Mouse (Mus musculus): ENCODE data around the gene Grb10. TPM values are rescaled to one million over a fixed set of nuclear protein-coding genes. Genes with fewer than 3 reads are reported as not detected.

Gene Grb10
- polyA plus RNA-seq, 1 experiment: 0.01 TPM

DNA sequence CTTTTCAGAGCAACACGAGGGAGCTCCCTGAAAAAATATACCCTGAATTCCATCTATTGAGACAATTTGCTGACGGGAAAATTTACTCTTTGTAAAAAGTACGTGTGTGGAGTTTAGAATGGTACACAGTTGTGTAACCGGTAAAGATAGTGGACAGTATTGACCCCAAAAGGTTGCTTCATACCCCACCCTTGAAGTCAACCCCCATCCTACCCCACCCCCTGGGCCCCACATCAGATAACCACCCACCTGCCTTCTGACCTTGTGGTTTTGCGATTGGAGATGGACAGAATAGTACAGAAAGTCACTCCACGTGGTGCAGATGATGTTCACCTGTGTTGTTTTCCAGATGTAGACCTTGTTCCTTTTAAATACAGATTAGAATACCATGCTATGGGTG lies 2.9 kb upstream of the Grb10 start:
- TF ChIP-seq MYOG (IDR thresholded peaks at IDR 0.05; ENCODE audit: control insufficient read depth, extremely low read depth, insufficient read length) (no peak), CTCF (IDR thresholded peaks at IDR 0.05; ENCODE audit: control insufficient read depth, insufficient read depth, insufficient read length) (no peak), MAX (IDR thresholded peaks at IDR 0.05) (no peak)
- Histone ChIP-seq H3K27me3 (ENCODE audit: control insufficient read depth, insufficient read depth, insufficient read length) (no peaks in the 10 kb centered on the region), H3ac (ENCODE audit: control insufficient read depth, insufficient read length, low read depth) (no peak overlapping the region)

GRCm38 (mm10) chr11:12040391-12040790 lies 1.9 kb upstream of the Grb10 start:
- H3K4me3 ChIP-seq (ENCODE audit: insufficient read depth, poor library complexity, severe bottlenecking): no peak overlapping the region
- H3ac ChIP-seq (ENCODE audit: control insufficient read depth, insufficient read length, low read depth): no peak overlapping the region
- no peaks in the 10 kb centered on the region for H3K79me2 ChIP-seq (ENCODE audit: control insufficient read depth, insufficient read depth)
- H3K27me3 ChIP-seq (ENCODE audit: control insufficient read depth, insufficient read depth, insufficient read length): no peaks in the 10 kb centered on the region
- H3K36me3 ChIP-seq (ENCODE audit: control insufficient read depth, insufficient read depth): no peaks in the 10 kb centered on the region
- H3K79me3 ChIP-seq (ENCODE audit: low read depth): no peaks in the 10 kb centered on the region
- TF ChIP-seq MYOD1 (IDR thresholded peaks at IDR 0.05; ENCODE audit: control insufficient read depth, insufficient read length, low read depth): no peak
- TF ChIP-seq CEBPB (IDR thresholded peaks at IDR 0.05; ENCODE audit: low read depth): no peak
- no peak for TF ChIP-seq MAX (IDR thresholded peaks at IDR 0.05)
- TF ChIP-seq CTCF (IDR thresholded peaks at IDR 0.05; ENCODE audit: control insufficient read depth, insufficient read depth, insufficient read length): no peak
- TF ChIP-seq USF1 (IDR thresholded peaks at IDR 0.05; ENCODE audit: low read depth): no peak
- TF ChIP-seq FOSL1 (IDR thresholded peaks at IDR 0.05; ENCODE audit: insufficient read depth, low read length, poor library complexity, severe bottlenecking): no peak
- TF ChIP-seq MYOG (IDR thresholded peaks at IDR 0.05; ENCODE audit: control insufficient read depth, extremely low read depth, insufficient read length): no peak

More for the DNA sequence above, 2.9 kb upstream of the Grb10 start:
- no peaks in the 10 kb centered on the region for H3K79me3 ChIP-seq (ENCODE audit: low read depth)
- no peaks in the 10 kb centered on the region for H3K79me2 ChIP-seq (ENCODE audit: control insufficient read depth, insufficient read depth)
- H3K4me3 ChIP-seq (ENCODE audit: insufficient read depth, poor library complexity, severe bottlenecking): no peak overlapping the region
- H3K36me3 ChIP-seq (ENCODE audit: control insufficient read depth, insufficient read depth): no peaks in the 10 kb centered on the region

GRCm38 (mm10) chr11:12039748-12040147 lies 1.3 kb upstream of the Grb10 start:
- Histone ChIP-seq H3K4me3 (ENCODE audit: insufficient read depth, poor library complexity, severe bottlenecking) (no peak overlapping the region), H3K36me3 (ENCODE audit: control insufficient read depth, insufficient read depth) (no peaks in the 10 kb centered on the region), H3K79me3 (ENCODE audit: low read depth) (no peaks in the 10 kb centered on the region), H3K27me3 (ENCODE audit: control insufficient read depth, insufficient read depth, insufficient read length) (no peaks in the 10 kb centered on the region), H3ac (ENCODE audit: control insufficient read depth, insufficient read length, low read depth) (no peak overlapping the region), H3K79me2 (ENCODE audit: control insufficient read depth, insufficient read depth) (no peaks in the 10 kb centered on the region)
- TF ChIP-seq MYOG (IDR thresholded peaks at IDR 0.05; ENCODE audit: control insufficient read depth, extremely low read depth, insufficient read length) (no peak), MYOD1 (IDR thresholded peaks at IDR 0.05; ENCODE audit: control insufficient read depth, insufficient read length, low read depth) (no peak), MAX (IDR thresholded peaks at IDR 0.05) (no peak), USF1 (IDR thresholded peaks at IDR 0.05; ENCODE audit: low read depth) (no peak), CEBPB (IDR thresholded peaks at IDR 0.05; ENCODE audit: low read depth) (no peak), CTCF (IDR thresholded peaks at IDR 0.05; ENCODE audit: control insufficient read depth, insufficient read depth, insufficient read length) (no peak), FOSL1 (IDR thresholded peaks at IDR 0.05; ENCODE audit: insufficient read depth, low read length, poor library complexity, severe bottlenecking) (no peak)

GRCm38 (mm10) chr11:12039098-12039497 lies 615 bp upstream of the Grb10 start:
- H3K36me3 ChIP-seq (ENCODE audit: control insufficient read depth, insufficient read depth): no peaks in the 10 kb centered on the region
- no peak overlapping the region for H3ac ChIP-seq (ENCODE audit: control insufficient read depth, insufficient read length, low read depth)
- no peak overlapping the region for H3K4me3 ChIP-seq (ENCODE audit: insufficient read depth, poor library complexity, severe bottlenecking)
- no peaks in the 10 kb centered on the region for H3K27me3 ChIP-seq (ENCODE audit: control insufficient read depth, insufficient read depth, insufficient read length)
- TF ChIP-seq CEBPB (IDR thresholded peaks at IDR 0.05; ENCODE audit: low read depth): no peak
- no peak for TF ChIP-seq MAX (IDR thresholded peaks at IDR 0.05)
- TF ChIP-seq MYOD1 (IDR thresholded peaks at IDR 0.05; ENCODE audit: control insufficient read depth, insufficient read length, low read depth): no peak
- TF ChIP-seq USF1 (IDR thresholded peaks at IDR 0.05; ENCODE audit: low read depth): no peak
- TF ChIP-seq CTCF (IDR thresholded peaks at IDR 0.05; ENCODE audit: control insufficient read depth, insufficient read depth, insufficient read length): no peak
- no peak for TF ChIP-seq FOSL1 (IDR thresholded peaks at IDR 0.05; ENCODE audit: insufficient read depth, low read length, poor library complexity, severe bottlenecking)
- TF ChIP-seq MYOG (IDR thresholded peaks at IDR 0.05; ENCODE audit: control insufficient read depth, extremely low read depth, insufficient read length): no peak
- no peaks in the 10 kb centered on the region for H3K79me3 ChIP-seq (ENCODE audit: low read depth)
- H3K79me2 ChIP-seq (ENCODE audit: control insufficient read depth, insufficient read depth): no peaks in the 10 kb centered on the region

- H3K4me3 ChIP-seq (ENCODE audit: insufficient read depth, poor library complexity, severe bottlenecking): no peak overlapping the region
- no peaks in the 10 kb centered on the region for H3K27me3 ChIP-seq (ENCODE audit: control insufficient read depth, insufficient read depth, insufficient read length)
- TF ChIP-seq CTCF (IDR thresholded peaks at IDR 0.05; ENCODE audit: control insufficient read depth, insufficient read depth, insufficient read length): no peak
- TF ChIP-seq MYOG (IDR thresholded peaks at IDR 0.05; ENCODE audit: control insufficient read depth, extremely low read depth, insufficient read length): no peak
- TF ChIP-seq CEBPB (IDR thresholded peaks at IDR 0.05; ENCODE audit: low read depth): no peak
- no peak for TF ChIP-seq USF1 (IDR thresholded peaks at IDR 0.05; ENCODE audit: low read depth)
- no peak for TF ChIP-seq FOSL1 (IDR thresholded peaks at IDR 0.05; ENCODE audit: insufficient read depth, low read length, poor library complexity, severe bottlenecking)
- no peak for TF ChIP-seq MAX (IDR thresholded peaks at IDR 0.05)
- TF ChIP-seq MYOD1 (IDR thresholded peaks at IDR 0.05; ENCODE audit: control insufficient read depth, insufficient read length, low read depth): no peak
- no peak overlapping the region for H3ac ChIP-seq (ENCODE audit: control insufficient read depth, insufficient read length, low read depth)
- no peaks in the 10 kb centered on the region for H3K36me3 ChIP-seq (ENCODE audit: control insufficient read depth, insufficient read depth)
- H3K79me2 ChIP-seq (ENCODE audit: control insufficient read depth, insufficient read depth): no peaks in the 10 kb centered on the region
- H3K79me3 ChIP-seq (ENCODE audit: low read depth): no peaks in the 10 kb centered on the region
These were observed 604 bp downstream of the Grb10 start for GRCm38 (mm10) chr11:12037689-12038469.

All from C2C12 (cell line).